Mouse (Mus musculus): ENCODE measurements around the gene Nrgn.
A peak's percentile ranks its signal among the peaks of the same experiment; 100 is the strongest.

The Nrgn gene

GRCm38 (mm10) chr9:37554838-37555748 lies 2.4 kb upstream of the Nrgn start, which contains the start of gene Siae:
TSS of gene Siae (plus strand) at chr9:37555698.
- DNase-seq (ENCODE audit: low spot score in 2 of 2), result no peak

GRCm38 (mm10) chr9:37554279-37554678 lies 1.6 kb upstream of the Nrgn start:
- DNase-seq (ENCODE audit: low spot score in 2 of 2), result no peak

GRCm38 (mm10) chr9:37551751-37552531 lies 763 bp downstream of the Nrgn start:
- DNase-seq (ENCODE audit: low spot score in 2 of 2), result no peak

- no peak for DNase-seq (ENCODE audit: low spot score in 2 of 2)
Measured at GRCm38 (mm10) chr9:37550435-37550834, 2.3 kb downstream of the Nrgn start.

GRCm38 (mm10) chr9:37546889-37547288 lies 5.8 kb downstream of the Nrgn start:
- DNase-seq (ENCODE audit: low spot score in 2 of 2), result no peak

GRCm38 (mm10) chr9:37545847-37546452 lies 6.8 kb downstream of the Nrgn start:
- DNase-seq (ENCODE audit: low spot score in 2 of 2), result no peak

- DNase-seq (ENCODE audit: low spot score in 2 of 2), result no peak
Measured at GRCm38 (mm10) chr9:37545166-37545610, 7.5 kb downstream of the Nrgn start.

GRCm38 (mm10) chr9:37544447-37545165 lies 8.1 kb downstream of the Nrgn start:
- peak; percentile 19 to 39 for DNase-seq (ENCODE audit: low spot score in 2 of 2)

- DNase-seq (ENCODE audit: low spot score in 2 of 2), result no peak
Measured at GRCm38 (mm10) chr9:37543869-37544440, 8.7 kb downstream of the Nrgn start.

- DNase-seq (ENCODE audit: low spot score in 2 of 2), result no peak
Measured at GRCm38 (mm10) chr9:37541851-37542642, 10.7 kb downstream of the Nrgn start.

GRCm38 (mm10) chr9:37540701-37541575 lies 11.8 kb downstream of the Nrgn start:
- DNase-seq (ENCODE audit: low spot score in 2 of 2), result no peak

- no peak for DNase-seq (ENCODE audit: low spot score in 2 of 2)
Measured at GRCm38 (mm10) chr9:37540226-37540625, 12.5 kb downstream of the Nrgn start.

- DNase-seq (ENCODE audit: low spot score in 2 of 2), result no peak
Measured at GRCm38 (mm10) chr9:37539170-37540025, 13.3 kb downstream of the Nrgn start, which contains the start of gene Vsig2. TSS of gene Vsig2 (plus strand) at chr9:37539255.

GRCm38 (mm10) chr9:37537658-37538250 lies 14.9 kb downstream of the Nrgn start:
- DNase-seq (ENCODE audit: low spot score in 2 of 2), result no peak

- DNase-seq (ENCODE audit: low spot score in 2 of 2), result no peak
Measured at GRCm38 (mm10) chr9:37536851-37537250, 15.9 kb downstream of the Nrgn start.

- DNase-seq (ENCODE audit: low spot score in 2 of 2), result no peak
Measured at GRCm38 (mm10) chr9:37530888-37531705, 21.6 kb downstream of the Nrgn start.

Data from spleen, postnatal 14 days (tissue).